Mouse (Mus musculus) liver, embryonic 11.5 days (tissue): ENCODE data around the gene Sap30bp. TPM values are rescaled to one million over a fixed set of nuclear protein-coding genes. Genes with fewer than 3 reads are reported as not detected.

ENCODE experiments used
- ATAC-seq: fragments of 200-750 bp; cut with Nextera tagmentation; replicated peaks from 2 replicates; pipeline ENCODE4 v1.8.0; 2017; ENCODE audit warnings: moderate number of reproducible peaks, mild to moderate bottlenecking, moderate TSS enrichment, moderate library complexity; ENCODE audit not compliant: low FRiP score
- DNase-seq: peaks from one replicate; pipeline ENCODE4 v3.0.0-alpha.2; 2017; ENCODE audit warnings: low spot score
- H3K27ac ChIP-seq: fragments of 300-500 bp; sonication (generic); 2 replicates; pipeline ENCODE4 v1.5.1; 2014; ENCODE audit warnings: mild to moderate bottlenecking, low read depth, low read length, control low read depth
- H3K27me3 ChIP-seq: fragments of 300-500 bp; sonication (generic); replicated peaks from 2 replicates; pipeline ENCODE4 v1.6.1; 2014; ENCODE audit warnings: low read length, mixed read lengths; ENCODE audit not compliant: control insufficient read depth, insufficient read depth
- H3K36me3 ChIP-seq: fragments of 300-500 bp; sonication (generic); 2 replicates; pipeline ENCODE4 v1.6.1; 2014; ENCODE audit warnings: mild to moderate bottlenecking, low read length, moderate library complexity, mixed read lengths; ENCODE audit not compliant: control insufficient read depth, insufficient read depth
- H3K4me1 ChIP-seq: fragments of 300-500 bp; sonication (generic); replicated peaks from 2 replicates; pipeline ENCODE4 v1.6.1; 2014; ENCODE audit warnings: low read length, mixed read lengths; ENCODE audit not compliant: control insufficient read depth, insufficient read depth
- H3K4me2 ChIP-seq: fragments of 300-500 bp; sonication (generic); 2 replicates; pipeline ENCODE4 v1.6.1; 2014; ENCODE audit warnings: mild to moderate bottlenecking, control low read depth, moderate library complexity
- H3K4me3 ChIP-seq: fragments of 300-500 bp; sonication (generic); 2 replicates; pipeline ENCODE4 v1.5.1; 2014; ENCODE audit warnings: low read depth, low read length, control low read depth
- H3K9ac ChIP-seq: fragments of 300-500 bp; sonication (generic); 2 replicates; pipeline ENCODE4 v1.6.1; 2014; ENCODE audit warnings: low read depth, low read length, control low read depth
- H3K9me3 ChIP-seq: fragments of 300-500 bp; sonication (generic); 2 replicates; pipeline ENCODE4 v1.6.1; 2016; ENCODE audit warnings: low read length, inconsistent platforms, mixed read lengths; ENCODE audit not compliant: control insufficient read depth
- WGBS: fragments of 180-500 bp; shearing (Covaris S2); extraction: QIAGEN DNeasy Blood & Tissue Kit; methylation state at CpG from one replicate; pipeline ENCODE4 v1.1.7; 2014; 5-methylcytosine and 5-hydroxymethylcytosine counted together
- polyA plus RNA-seq: library from polyadenylated mRNA; unstranded; fragments of >200 nt; fragmentation: Nextera tagmentation; extraction: Ambion mirVana; gene quantifications from 2 replicates; pipeline ENCODE4 v1.2.1, GENCODE M21; 2014

Gene Sap30bp
- polyA plus RNA-seq, 1 experiment from 2014 or later = 39.9 TPM

DNA sequence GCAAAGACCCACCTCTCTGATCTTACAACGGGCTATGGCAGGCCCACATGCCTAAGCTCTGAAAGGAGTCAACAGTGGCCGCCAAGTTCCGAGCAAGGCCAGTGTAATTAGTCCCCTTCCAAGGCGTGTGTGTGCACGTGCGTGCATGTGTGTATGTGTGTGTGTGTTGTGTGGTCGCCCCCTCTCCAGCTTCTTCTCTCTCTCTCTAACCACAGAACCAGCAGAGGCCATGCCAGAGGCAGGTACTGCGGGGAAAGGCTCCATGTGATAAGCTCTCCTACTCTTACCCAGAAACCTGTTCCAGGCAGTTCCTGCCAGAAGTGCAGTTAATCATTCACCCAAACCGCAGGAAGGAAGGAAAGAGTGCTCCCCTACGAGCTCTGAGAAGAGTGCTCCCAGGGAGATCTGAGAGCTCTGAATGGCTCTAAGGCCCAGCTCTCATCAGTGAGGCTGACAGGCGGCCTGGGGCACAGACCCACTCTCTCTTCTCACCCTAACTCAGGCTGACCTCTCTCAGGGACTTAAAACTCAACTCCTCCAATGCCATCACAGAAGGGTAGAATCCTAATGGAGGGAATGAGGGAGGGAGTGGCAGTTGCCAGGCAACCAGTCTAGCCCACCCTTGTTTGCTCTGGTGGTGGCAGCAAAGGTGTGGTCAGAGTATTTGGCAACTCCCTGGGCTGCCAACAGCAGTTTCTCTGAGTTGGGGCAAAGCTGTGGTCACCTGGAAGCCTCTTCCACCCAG lies 21.3 kb upstream of the Sap30bp start, which contains the start of gene Smim6:
Smim6 (plus strand) TSS at position 386 of the 745 bp plus-strand sequence.
- no peak within 1 kb of the TSS for H3K4me3 ChIP-seq
- H3K4me2 ChIP-seq = peak within 1 kb of the TSS; percentile 44
- DNase-seq (no peak), ATAC-seq (peak; percentile 73)
- H3K9ac ChIP-seq = peak within 1 kb of the TSS; percentile 23
- H3K4me1 ChIP-seq = peaks cover 22% of the 10 kb centered on the region
- 41% methylated on average over 11 of the region's 11 CpGs for WGBS
- H3K27ac ChIP-seq = peak within 1 kb of the TSS; percentile 96
- no peaks in the 10 kb centered on the region for H3K27me3 ChIP-seq
- H3K36me3 ChIP-seq = peaks cover 13% of the 10 kb centered on the region
- H3K9me3 ChIP-seq = no peaks in the 10 kb centered on the region

DNA sequence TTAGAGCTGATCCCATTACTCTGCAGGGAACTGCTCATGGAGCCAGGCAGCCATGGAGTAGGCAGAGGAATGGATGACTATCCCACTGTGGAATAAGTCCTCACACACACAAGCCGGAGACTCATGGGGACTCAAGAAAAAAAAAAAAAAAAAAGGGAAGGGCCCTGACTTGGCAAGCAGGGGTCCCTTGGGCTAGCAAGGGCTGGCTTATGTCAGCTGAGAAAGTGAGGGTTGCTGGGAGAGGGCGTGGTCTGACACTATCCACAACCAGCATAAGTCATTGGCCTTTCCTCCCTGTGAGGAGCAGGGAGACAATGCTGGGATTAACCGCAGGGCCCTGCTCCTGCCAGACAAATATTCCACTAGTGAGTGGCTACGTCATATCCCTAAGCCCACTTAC lies 16.5 kb upstream of the Sap30bp start:
- H3K27me3 ChIP-seq = no peaks in the 10 kb centered on the region
- no peak overlapping the region for H3K4me2 ChIP-seq
- H3K36me3 ChIP-seq = peaks cover 14% of the 10 kb centered on the region
- H3K4me3 ChIP-seq = no peak overlapping the region
- H3K9ac ChIP-seq = no peak overlapping the region; the same call in 1 of the 2 replicates
- WGBS = 92% methylated on average over 4 of the region's 4 CpGs
- ATAC-seq = no peak
- H3K4me1 ChIP-seq = peaks cover 11% of the 10 kb centered on the region
- H3K27ac ChIP-seq = no peak overlapping the region
- H3K9me3 ChIP-seq = no peaks in the 10 kb centered on the region
- no peak for DNase-seq

DNA sequence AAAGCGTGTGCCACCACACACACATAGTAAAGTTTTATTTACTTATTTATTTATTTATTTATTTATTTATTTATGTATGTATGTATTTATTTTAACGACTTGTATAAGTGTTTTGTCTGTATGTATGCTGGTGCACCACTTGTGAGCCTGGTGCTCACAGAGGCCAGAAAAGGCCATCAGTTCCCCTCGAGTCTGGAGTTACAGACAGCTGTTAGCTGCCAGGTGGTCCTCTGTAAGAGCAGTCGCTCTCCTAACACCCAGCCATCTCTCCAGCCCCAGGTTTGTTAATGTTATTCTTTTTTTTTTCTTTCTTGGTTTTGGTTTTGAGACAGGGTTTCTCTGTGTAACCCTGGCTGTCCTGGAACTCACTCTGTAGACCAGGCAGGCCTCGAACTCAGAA lies 14.4 kb upstream of the Sap30bp start:
- H3K4me2 ChIP-seq = no peak overlapping the region
- no peak for ATAC-seq
- peaks cover 21% of the 10 kb centered on the region for H3K36me3 ChIP-seq

DNA sequence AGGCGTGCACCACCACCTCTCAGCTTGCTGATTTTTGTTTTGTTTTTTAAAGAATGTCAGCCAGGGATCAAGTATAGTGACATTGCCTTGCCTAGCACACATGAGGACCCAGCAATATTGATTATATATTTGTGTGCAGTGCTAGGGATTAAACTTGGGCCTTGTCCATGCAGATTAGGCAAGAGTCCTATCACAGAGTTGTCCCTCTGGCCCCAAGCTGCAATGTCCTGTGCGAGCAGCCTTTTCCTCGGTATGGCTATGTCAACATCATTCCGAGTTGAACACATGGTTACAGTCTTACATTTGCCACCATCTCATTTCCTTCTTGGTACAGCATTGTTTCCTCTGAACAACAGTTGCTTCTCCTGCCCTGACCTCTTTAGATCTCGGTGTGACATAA lies 14.0 kb upstream of the Sap30bp start:
- 90% methylated on average over 5 of the region's 5 CpGs for WGBS

More for the DNA sequence above, 14.4 kb upstream of the Sap30bp start:
- Histone ChIP-seq H3K9me3 (no peaks in the 10 kb centered on the region), H3K27me3 (no peaks in the 10 kb centered on the region), H3K4me3 (no peak overlapping the region), H3K27ac (no peak overlapping the region), H3K4me1 (0 out of 2 replicates have a peak, but pooled peaks cover 2% of the 10 kb centered on the region), H3K9ac (no peak overlapping the region)
- no peak for DNase-seq
- WGBS = 86% methylated on average over 5 of the region's 5 CpGs

DNA sequence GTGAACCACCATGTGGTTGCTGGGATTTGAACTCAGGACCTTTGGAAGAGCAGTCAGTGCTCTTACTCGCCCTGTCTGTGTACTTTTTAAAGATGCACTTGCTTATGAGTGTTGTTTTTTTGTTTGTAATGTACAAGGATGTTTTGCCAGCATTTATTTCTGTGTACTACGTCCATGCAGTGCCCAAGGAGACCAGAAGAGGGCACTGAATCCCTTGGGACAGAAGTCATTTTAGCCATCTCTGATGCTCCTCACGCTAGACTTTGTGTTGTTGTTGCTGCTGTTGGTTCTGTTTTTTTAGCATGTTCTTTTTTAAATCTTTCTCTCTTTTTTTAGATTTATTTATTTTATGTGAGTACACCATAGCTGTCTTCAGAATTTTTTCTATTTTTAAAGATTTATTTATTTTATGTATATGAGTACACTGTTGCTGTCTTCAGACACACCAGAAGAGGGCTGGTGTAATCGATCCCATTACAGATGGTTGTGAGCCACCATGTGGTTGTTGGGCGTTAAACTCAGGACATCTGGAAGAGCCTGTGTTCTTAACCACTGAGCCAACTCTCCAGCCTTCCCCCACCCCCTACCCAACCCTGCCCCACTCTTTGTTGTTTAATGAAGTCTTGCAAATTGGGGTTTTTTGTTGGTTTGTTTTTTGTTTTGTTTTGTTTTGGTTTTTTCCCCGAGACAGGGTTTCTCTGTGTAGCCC lies 12.8 kb upstream of the Sap30bp start:
- 0 out of 2 replicates have a peak, but pooled peaks cover 2% of the 10 kb centered on the region for H3K4me1 ChIP-seq
- peaks cover 21% of the 10 kb centered on the region for H3K36me3 ChIP-seq
- DNase-seq (no peak), ATAC-seq (peak; percentile 68)
- no peak overlapping the region for H3K4me2 ChIP-seq
- no peaks in the 10 kb centered on the region for H3K9me3 ChIP-seq
- no peaks in the 10 kb centered on the region for H3K27me3 ChIP-seq
- no peak overlapping the region for H3K27ac ChIP-seq
- H3K4me3 ChIP-seq = no peak overlapping the region
- WGBS = 44% methylated on average over 6 of the region's 6 CpGs
- no peak overlapping the region for H3K9ac ChIP-seq

More for the DNA sequence above, 14.0 kb upstream of the Sap30bp start:
- DNase-seq (no peak), ATAC-seq (no peak)
- Histone ChIP-seq H3K9me3 (no peaks in the 10 kb centered on the region), H3K36me3 (peaks cover 21% of the 10 kb centered on the region), H3K4me3 (no peak overlapping the region), H3K27me3 (no peaks in the 10 kb centered on the region), H3K9ac (no peak overlapping the region), H3K4me1 (0 out of 2 replicates have a peak, but pooled peaks cover 2% of the 10 kb centered on the region), H3K4me2 (no peak overlapping the region), H3K27ac (no peak overlapping the region)

DNA sequence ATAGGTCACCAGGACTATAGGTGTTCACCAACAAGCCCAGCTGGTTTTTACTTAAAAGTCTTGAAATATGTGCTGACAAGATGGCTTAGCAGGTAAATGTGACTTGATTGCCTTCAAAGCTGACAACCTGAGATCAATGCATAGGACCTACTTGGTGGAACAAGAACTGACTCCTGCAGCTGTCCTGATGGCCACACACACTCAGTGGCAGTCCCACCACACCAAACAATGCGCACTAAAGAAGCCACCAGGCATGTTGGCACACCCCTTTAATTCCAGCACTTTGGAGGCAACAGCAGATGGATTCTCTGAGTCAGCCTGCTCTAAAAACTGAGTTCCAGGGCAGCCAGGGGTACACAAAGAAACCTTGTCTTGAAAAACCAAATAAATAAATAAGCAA lies 11.1 kb upstream of the Sap30bp start:
- H3K36me3 ChIP-seq = peaks cover 9% of the 10 kb centered on the region
- H3K4me3 ChIP-seq = no peak overlapping the region
- H3K4me1 ChIP-seq = 0 out of 2 replicates have a peak, but pooled peaks cover under 1% of the 10 kb centered on the region
- WGBS = 94% methylated on average over 1 of the region's 1 CpGs
- H3K9me3 ChIP-seq = no peaks in the 10 kb centered on the region
- H3K27me3 ChIP-seq = no peaks in the 10 kb centered on the region
- H3K27ac ChIP-seq = no peak overlapping the region
- H3K4me2 ChIP-seq = no peak overlapping the region
- ATAC-seq (no peak), DNase-seq (no peak)
- H3K9ac ChIP-seq = no peak overlapping the region

DNA sequence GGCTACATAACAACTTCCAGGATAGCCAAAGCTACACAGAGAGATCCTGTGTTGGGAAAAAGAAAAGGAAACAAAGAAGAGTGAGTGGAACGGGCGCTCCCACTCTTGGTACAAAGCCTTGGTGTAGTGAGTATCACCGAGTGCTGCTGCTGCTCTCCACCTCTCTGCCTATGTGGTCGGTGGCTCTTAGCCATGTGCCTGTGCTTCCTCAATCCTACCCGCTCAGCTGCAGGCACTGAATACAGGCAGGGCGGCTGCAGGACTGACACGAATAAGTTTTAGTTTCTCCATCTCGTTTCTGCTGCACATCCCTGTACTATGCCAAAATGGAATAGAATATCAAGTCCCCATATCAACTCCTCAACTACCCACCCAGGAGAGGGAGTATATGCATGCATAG lies 4.1 kb upstream of the Sap30bp start:
- no peak overlapping the region for H3K9ac ChIP-seq
- H3K4me1 ChIP-seq = peaks cover 9% of the 10 kb centered on the region
- no peak overlapping the region for H3K4me3 ChIP-seq
- H3K9me3 ChIP-seq = no peaks in the 10 kb centered on the region
- H3K36me3 ChIP-seq = no peaks in the 10 kb centered on the region
- WGBS = 82% methylated on average over 8 of the region's 8 CpGs
- ATAC-seq = no peak
- H3K27ac ChIP-seq = no peak overlapping the region
- H3K27me3 ChIP-seq = no peaks in the 10 kb centered on the region
- H3K4me2 ChIP-seq = no peak overlapping the region
- no peak for DNase-seq

DNA sequence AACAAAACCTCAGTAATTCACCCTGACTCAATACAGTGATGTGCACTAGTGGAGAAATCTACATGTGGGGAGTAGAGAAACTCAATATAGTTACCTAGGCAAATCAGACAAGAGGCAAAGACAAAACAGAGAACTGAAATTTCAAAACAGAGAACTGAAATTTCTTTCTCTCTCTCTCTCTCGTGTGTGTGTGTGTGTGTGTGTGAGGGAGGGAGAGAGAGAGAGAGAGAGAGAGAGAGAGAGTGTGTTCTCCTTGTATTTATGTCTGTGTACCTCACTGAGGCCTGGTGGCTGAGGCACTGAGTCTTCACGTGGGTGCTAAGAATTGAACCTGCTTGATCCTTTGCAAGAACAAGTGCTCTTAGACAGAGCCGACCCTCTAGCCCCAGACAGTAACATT lies 3.3 kb upstream of the Sap30bp start:
- H3K36me3 ChIP-seq = no peaks in the 10 kb centered on the region
- no peak overlapping the region for H3K9ac ChIP-seq
- H3K4me1 ChIP-seq = peaks cover 17% of the 10 kb centered on the region
- no peak overlapping the region; the same call in 1 of the 2 replicates for H3K27ac ChIP-seq
- no peak overlapping the region for H3K4me3 ChIP-seq
- WGBS = 66% methylated on average over 3 of the region's 3 CpGs
- no peaks in the 10 kb centered on the region for H3K27me3 ChIP-seq
- no peak overlapping the region for H3K4me2 ChIP-seq
- no peaks in the 10 kb centered on the region for H3K9me3 ChIP-seq
- DNase-seq = no peak
- no peak for ATAC-seq
